ENCODE assay signal across 7 mouse cellular contexts in the genomic region with DNA sequence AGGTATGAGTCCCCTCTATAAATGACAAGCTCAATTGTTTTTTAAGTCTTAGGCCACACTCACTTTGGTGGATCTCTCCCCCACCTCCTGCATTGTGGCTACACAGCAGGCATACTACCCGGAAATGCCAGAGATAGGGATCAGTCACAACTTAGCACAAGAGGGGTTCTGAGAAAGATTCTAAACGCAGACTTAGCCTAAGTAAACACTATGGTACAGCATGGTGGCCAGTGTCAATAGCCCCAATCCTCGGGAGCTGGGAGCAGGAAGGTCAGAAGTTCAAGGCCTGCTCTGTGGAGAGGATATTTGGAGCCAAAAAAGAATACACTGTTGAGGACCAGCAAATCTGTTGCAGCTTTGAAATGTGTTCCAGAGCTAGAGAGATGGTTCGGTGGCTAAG. TPM values are rescaled to one million over a fixed set of nuclear protein-coding genes. Genes with fewer than 3 reads are reported as not detected.
DNase-seq lines count a peak whose midpoint lies in the region; ATAC-seq and TF ChIP-seq lines count a peak whose summit lies in the region.

No protein-coding gene starts in this region.

- peaks cover 16% of the 10 kb centered on the region; the same call in 1 of the 2 replicates for H3K4me1 ChIP-seq in lung, postnatal 0 days (ENCODE audit: insufficient read depth, low read depth, low read length)
- H3K4me1 ChIP-seq in forebrain, embryonic 10.5 days = peaks cover 55% of the 10 kb centered on the region
- H3K4me1 ChIP-seq in limb, embryonic 11.5 days (ENCODE audit: control insufficient read depth, insufficient read depth, low read length) = peaks cover 12% of the 10 kb centered on the region
- peaks cover 13% of the 10 kb centered on the region for H3K4me1 ChIP-seq in small intestine, adult 2 months (ENCODE audit: control insufficient read depth, insufficient read depth, insufficient read length, low read length)

- no peaks in the 10 kb centered on the region for H3K27me3 ChIP-seq in lung, postnatal 0 days (replicated peaks; ENCODE audit: insufficient read depth, low read length)
- H3K27me3 ChIP-seq in forebrain, embryonic 10.5 days (ENCODE audit: poor library complexity, severe bottlenecking) = no peaks in the 10 kb centered on the region
- no peaks in the 10 kb centered on the region for H3K27me3 ChIP-seq in limb, embryonic 11.5 days (ENCODE audit: control insufficient read depth, insufficient read depth, low read length)
- no peaks in the 10 kb centered on the region for H3K27me3 ChIP-seq in small intestine, adult 2 months (ENCODE audit: control insufficient read depth, insufficient read depth, low read length)

- DNase-seq in lung, postnatal 0 days (ENCODE audit: low spot score) = peak; percentile 39
- no peak for DNase-seq in lung, postnatal 36 days
- no peak for DNase-seq in forebrain, embryonic 10.5 days (ENCODE audit: extremely low spot score, low spot score)
- no peak for DNase-seq in limb, embryonic 11.5 days (ENCODE audit: low spot score)
- no peak for DNase-seq in right cerebral cortex, postnatal 36 days (ENCODE audit: low spot score in 2 of 2)
- DNase-seq in cerebellum, postnatal 4 days (ENCODE audit: low spot score in 2 of 2) = no peak

- no peaks in the 10 kb centered on the region for H3K9me3 ChIP-seq in lung, postnatal 0 days (ENCODE audit: low read length)
- H3K9me3 ChIP-seq in forebrain, embryonic 10.5 days = no peaks in the 10 kb centered on the region
- no peaks in the 10 kb centered on the region for H3K9me3 ChIP-seq in limb, embryonic 11.5 days (ENCODE audit: control insufficient read depth, low read length)

- 12% methylated on average over 4 of the region's 4 CpGs for WGBS in lung, postnatal 0 days
- WGBS in forebrain, embryonic 10.5 days = 60% methylated on average over 4 of the region's 4 CpGs
- 57% methylated on average over 4 of the region's 4 CpGs for WGBS in limb, embryonic 11.5 days
- 12% methylated on average over 4 of the region's 4 CpGs for WGBS in small intestine, adult 2 months

- TF ChIP-seq CTCF in lung, postnatal 0 days (IDR thresholded peaks at IDR 0.05) = no peak
- TF ChIP-seq CTCF in small intestine, adult 2 months (IDR thresholded peaks at IDR 0.05; ENCODE audit: extremely low read depth, insufficient read length, insufficient replicate concordance, low read depth, low read length) = no peak

- TF ChIP-seq POLR2A in small intestine, adult 2 months (IDR thresholded peaks at IDR 0.05; ENCODE audit: low read depth, low read length) = no peak

- ATAC-seq in lung, postnatal 0 days = no peak
- no peak for ATAC-seq in limb, embryonic 11.5 days (ENCODE audit: insufficient number of reproducible peaks, low FRiP score, low TSS enrichment, low read depth)

- no peaks in the 10 kb centered on the region for H3K36me3 ChIP-seq in lung, postnatal 0 days (ENCODE audit: insufficient read depth, low read length)
- H3K36me3 ChIP-seq in forebrain, embryonic 10.5 days (replicated peaks) = peaks cover 49% of the 10 kb centered on the region
- peaks cover 1% of the 10 kb centered on the region; the same call in 1 of the 2 replicates for H3K36me3 ChIP-seq in limb, embryonic 11.5 days (ENCODE audit: control insufficient read depth, insufficient read depth, low read length)
- peaks cover 4% of the 10 kb centered on the region for H3K36me3 ChIP-seq in small intestine, adult 2 months (ENCODE audit: control insufficient read depth, insufficient read depth, low read length)

- no peak overlapping the region for H3K4me3 ChIP-seq in lung, postnatal 0 days (ENCODE audit: low read depth, low read length)
- peak overlapping the region; percentile 98 for H3K4me3 ChIP-seq in forebrain, embryonic 10.5 days
- peak overlapping the region; percentile 97 for H3K4me3 ChIP-seq in limb, embryonic 11.5 days (ENCODE audit: low read depth, low read length)
- H3K4me3 ChIP-seq in small intestine, adult 2 months (ENCODE audit: low read depth, low read length) = peak overlapping the region; percentile 21

- 0 out of 2 replicates have a peak, but pooled peaks have one; percentile 5 for TF ChIP-seq EP300 in lung, postnatal 0 days (IDR thresholded peaks at IDR 0.05)

- peak overlapping the region; percentile 88; the same call in 1 of the 2 replicates for H3K9ac ChIP-seq in lung, postnatal 0 days (replicated peaks; ENCODE audit: low read depth)
- H3K9ac ChIP-seq in limb, embryonic 11.5 days (ENCODE audit: low read length) = no peak overlapping the region

- H3K4me2 ChIP-seq in lung, postnatal 0 days (replicated peaks; ENCODE audit: low read depth, low read length) = peak overlapping the region; percentile 86
- H3K4me2 ChIP-seq in limb, embryonic 11.5 days (ENCODE audit: low read depth, severe bottlenecking) = peak overlapping the region; percentile 92

- peak overlapping the region; percentile 89; the same call in 1 of the 2 replicates for H3K27ac ChIP-seq in lung, postnatal 0 days (ENCODE audit: low read length)
- H3K27ac ChIP-seq in forebrain, embryonic 10.5 days = no peak overlapping the region
- H3K27ac ChIP-seq in limb, embryonic 11.5 days (replicated peaks; ENCODE audit: low read depth, low read length) = no peak overlapping the region
- H3K27ac ChIP-seq in small intestine, adult 2 months (ENCODE audit: insufficient read depth, low read depth, low read length) = no peak overlapping the region

RNA-seq across cellular contexts. Expression of gene Retreg3, which starts 1.6 kb away (rescaled TPM):
- polyA plus RNA-seq in lung, postnatal 0 days (2015; fragmentation: Nextera tagmentation; extraction: Ambion mirVana) = 18.8 and 18.9 TPM in 2 replicates
- 14.6 and 15.5 TPM in 2 replicates for polyA plus RNA-seq in forebrain, embryonic 10.5 days (2016; fragmentation: Nextera tagmentation; extraction: Ambion mirVana)
- polyA plus RNA-seq in limb, embryonic 11.5 days (2014; fragmentation: Nextera tagmentation; extraction: Ambion mirVana) = 10.3 and 10.8 TPM in 2 replicates
- 27.3 and 55.0 TPM in 2 replicates for polyA plus RNA-seq in small intestine, adult 2 months (2012; rRNA removed)

RNA-seq across cellular contexts. Expression of gene Tubg1, which starts 1.6 kb away (rescaled TPM):
- polyA plus RNA-seq in lung, postnatal 0 days (2015; fragmentation: Nextera tagmentation; extraction: Ambion mirVana) = 25.8 TPM in 2 replicates
- polyA plus RNA-seq in forebrain, embryonic 10.5 days (2016; fragmentation: Nextera tagmentation; extraction: Ambion mirVana) = 143 and 145 TPM in 2 replicates
- 113 and 119 TPM in 2 replicates for polyA plus RNA-seq in limb, embryonic 11.5 days (2014; fragmentation: Nextera tagmentation; extraction: Ambion mirVana)
- 13.2 and 16.2 TPM in 2 replicates for polyA plus RNA-seq in small intestine, adult 2 months (2012; rRNA removed)

RNA-seq across cellular contexts. Expression of gene Psmc3ip, which starts 22.9 kb away (rescaled TPM):
- polyA plus RNA-seq in lung, postnatal 0 days (2015; fragmentation: Nextera tagmentation; extraction: Ambion mirVana) = 9.8 and 10.4 TPM in 2 replicates
- 78.1 and 96.4 TPM in 2 replicates for polyA plus RNA-seq in forebrain, embryonic 10.5 days (2016; fragmentation: Nextera tagmentation; extraction: Ambion mirVana)
- 71.1 and 71.6 TPM in 2 replicates for polyA plus RNA-seq in limb, embryonic 11.5 days (2014; fragmentation: Nextera tagmentation; extraction: Ambion mirVana)
- polyA plus RNA-seq in small intestine, adult 2 months (2012; rRNA removed) = 0.22 and 0.46 TPM in 2 replicates

RNA-seq across cellular contexts. Expression of gene Mlx, which starts 31.0 kb away (rescaled TPM):
- 42.5 and 44.5 TPM in 2 replicates for polyA plus RNA-seq in lung, postnatal 0 days (2015; fragmentation: Nextera tagmentation; extraction: Ambion mirVana)
- 37.3 and 41.1 TPM in 2 replicates for polyA plus RNA-seq in forebrain, embryonic 10.5 days (2016; fragmentation: Nextera tagmentation; extraction: Ambion mirVana)
- polyA plus RNA-seq in limb, embryonic 11.5 days (2014; fragmentation: Nextera tagmentation; extraction: Ambion mirVana) = 40.6 and 48.9 TPM in 2 replicates
- polyA plus RNA-seq in small intestine, adult 2 months (2012; rRNA removed) = 54.1 and 100 TPM in 2 replicates

RNA-seq across cellular contexts. Expression of gene Coasy, which starts 35.7 kb away (rescaled TPM):
- polyA plus RNA-seq in lung, postnatal 0 days (2015; fragmentation: Nextera tagmentation; extraction: Ambion mirVana) = 30.5 TPM in 2 replicates
- 51.4 and 53.3 TPM in 2 replicates for polyA plus RNA-seq in forebrain, embryonic 10.5 days (2016; fragmentation: Nextera tagmentation; extraction: Ambion mirVana)
- polyA plus RNA-seq in limb, embryonic 11.5 days (2014; fragmentation: Nextera tagmentation; extraction: Ambion mirVana) = 40.5 and 49.4 TPM in 2 replicates
- 26.3 and 38.9 TPM in 2 replicates for polyA plus RNA-seq in small intestine, adult 2 months (2012; rRNA removed)
